Mouse (Mus musculus): Measurements from ENCODE around the gene Btg2. TPM values are rescaled to one million over a fixed set of nuclear protein-coding genes. Genes with fewer than 3 reads are reported as not detected.

The Btg2 gene
- polyA plus RNA-seq, 1 experiment from 2014 or later, result 31.7 TPM

GRCm38 (mm10) chr1:134039361-134039760, 39.6 kb downstream of the Btg2 start:
- no peak overlapping the region for H3K9ac ChIP-seq (ENCODE audit: low read depth, low read length)
- 72% methylated on average over 2 of the region's 2 CpGs for WGBS (ENCODE audit: insufficient replicate concordance)
- no peak overlapping the region for H3K4me2 ChIP-seq
- H3K4me1 ChIP-seq (ENCODE audit: control insufficient read depth, insufficient read depth, low read length), result peaks cover 14% of the 10 kb centered on the region
- ATAC-seq (replicated peaks; ENCODE audit: insufficient number of reproducible peaks, low FRiP score, low TSS enrichment), result no peak
- no peak overlapping the region for H3K4me3 ChIP-seq (ENCODE audit: low read depth, low read length)
- H3K36me3 ChIP-seq (ENCODE audit: control insufficient read depth, insufficient read depth, low read length), result no peaks in the 10 kb centered on the region
- H3K27me3 ChIP-seq (ENCODE audit: control insufficient read depth, insufficient read depth, low read length), result no peaks in the 10 kb centered on the region
- no peak overlapping the region for H3K27ac ChIP-seq (ENCODE audit: low read depth, low read length)
- H3K9me3 ChIP-seq (replicated peaks; ENCODE audit: control insufficient read depth, low read length), result no peaks in the 10 kb centered on the region

- Histone ChIP-seq H3K9me3 (replicated peaks; ENCODE audit: control insufficient read depth, low read length) (no peaks in the 10 kb centered on the region), H3K4me2 (no peak overlapping the region), H3K27me3 (ENCODE audit: control insufficient read depth, insufficient read depth, low read length) (no peaks in the 10 kb centered on the region), H3K9ac (ENCODE audit: low read depth, low read length) (no peak overlapping the region), H3K4me3 (ENCODE audit: low read depth, low read length) (no peak overlapping the region), H3K36me3 (ENCODE audit: control insufficient read depth, insufficient read depth, low read length) (no peaks in the 10 kb centered on the region), H3K27ac (ENCODE audit: low read depth, low read length) (no peak overlapping the region), H3K4me1 (ENCODE audit: control insufficient read depth, insufficient read depth, low read length) (peaks cover 13% of the 10 kb centered on the region)
- WGBS (ENCODE audit: insufficient replicate concordance), result 80% methylated on average over 4 of the region's 4 CpGs
- ATAC-seq (replicated peaks; ENCODE audit: insufficient number of reproducible peaks, low FRiP score, low TSS enrichment), result no peak
Observed at GRCm38 (mm10) chr1:134038336-134038735, 40.6 kb downstream of the Btg2 start.

GRCm38 (mm10) chr1:134037172-134037571, 41.7 kb downstream of the Btg2 start, which contains the start of gene Fmod:
TSS of gene Fmod (plus strand) at chr1:134037254.
- peak within 1 kb of the TSS; percentile 7; the same call in 1 of the 2 replicates for H3K27ac ChIP-seq (ENCODE audit: low read depth, low read length)
- H3K36me3 ChIP-seq (ENCODE audit: control insufficient read depth, insufficient read depth, low read length), result no peaks in the 10 kb centered on the region
- H3K9me3 ChIP-seq (replicated peaks; ENCODE audit: control insufficient read depth, low read length), result no peaks in the 10 kb centered on the region
- peaks cover 11% of the 10 kb centered on the region for H3K4me1 ChIP-seq (ENCODE audit: control insufficient read depth, insufficient read depth, low read length)
- H3K4me2 ChIP-seq, result peak within 1 kb of the TSS; percentile 51
- no peak for ATAC-seq (replicated peaks; ENCODE audit: insufficient number of reproducible peaks, low FRiP score, low TSS enrichment)
- H3K9ac ChIP-seq (ENCODE audit: low read depth, low read length), result peak within 1 kb of the TSS; percentile 46; the same call in 1 of the 2 replicates
- no peaks in the 10 kb centered on the region for H3K27me3 ChIP-seq (ENCODE audit: control insufficient read depth, insufficient read depth, low read length)
- 22% methylated on average over 9 of the region's 9 CpGs for WGBS (ENCODE audit: insufficient replicate concordance)
- H3K4me3 ChIP-seq (ENCODE audit: low read depth, low read length), result no peak within 1 kb of the TSS; the same call in 1 of the 2 replicates

- H3K4me1 ChIP-seq (ENCODE audit: control insufficient read depth, insufficient read depth, low read length), result peaks cover 11% of the 10 kb centered on the region
- H3K27me3 ChIP-seq (ENCODE audit: control insufficient read depth, insufficient read depth, low read length), result no peaks in the 10 kb centered on the region
- no peak overlapping the region; the same call in 1 of the 2 replicates for H3K4me2 ChIP-seq
- H3K27ac ChIP-seq (ENCODE audit: low read depth, low read length), result peak overlapping the region; percentile 7; the same call in 1 of the 2 replicates
- no peak overlapping the region for H3K4me3 ChIP-seq (ENCODE audit: low read depth, low read length)
- 59% methylated on average over 2 of the region's 2 CpGs for WGBS (ENCODE audit: insufficient replicate concordance)
- no peak for ATAC-seq (replicated peaks; ENCODE audit: insufficient number of reproducible peaks, low FRiP score, low TSS enrichment)
- no peaks in the 10 kb centered on the region for H3K36me3 ChIP-seq (ENCODE audit: control insufficient read depth, insufficient read depth, low read length)
- no peaks in the 10 kb centered on the region for H3K9me3 ChIP-seq (replicated peaks; ENCODE audit: control insufficient read depth, low read length)
- no peak overlapping the region for H3K9ac ChIP-seq (ENCODE audit: low read depth, low read length)
Observed at GRCm38 (mm10) chr1:134036492-134036891, 42.4 kb downstream of the Btg2 start.

DNA sequence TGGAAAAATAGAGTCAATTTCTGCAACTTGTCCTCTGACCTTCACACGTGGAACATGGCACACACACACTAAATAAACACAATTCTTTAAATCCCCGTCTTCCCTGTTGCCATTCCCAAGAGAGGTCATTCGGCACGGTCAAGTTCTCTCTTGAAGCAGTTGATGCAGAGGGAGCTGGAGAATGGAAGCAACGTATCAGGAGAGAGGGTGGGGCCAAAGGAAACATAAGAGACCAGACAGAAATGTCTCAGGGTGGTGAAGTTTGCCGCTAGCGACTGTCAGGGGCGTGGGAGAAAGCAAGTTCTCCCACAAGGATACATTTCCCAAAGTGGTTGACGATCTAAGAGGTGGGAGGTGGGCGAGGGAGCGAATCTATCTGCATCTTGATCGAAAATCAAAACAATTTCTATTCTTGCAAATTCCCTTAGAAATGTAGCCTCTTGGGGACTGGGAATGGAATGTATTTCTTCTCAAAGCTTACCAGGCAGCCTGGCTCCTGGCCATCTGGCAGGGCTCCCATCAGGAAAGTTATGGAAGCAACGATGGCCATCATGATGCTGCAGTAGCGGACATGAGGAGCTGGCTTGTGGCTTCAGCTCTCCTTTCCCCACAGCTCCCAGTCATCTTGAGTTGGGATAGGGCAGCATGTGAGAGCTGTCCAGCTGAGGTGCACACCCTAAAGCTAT, 50.6 kb downstream of the Btg2 start:
- Histone ChIP-seq H3K4me3 (ENCODE audit: low read depth, low read length) (no peak overlapping the region), H3K9ac (ENCODE audit: low read depth, low read length) (no peak overlapping the region), H3K9me3 (replicated peaks; ENCODE audit: control insufficient read depth, low read length) (no peaks in the 10 kb centered on the region), H3K36me3 (ENCODE audit: control insufficient read depth, insufficient read depth, low read length) (no peaks in the 10 kb centered on the region), H3K27me3 (ENCODE audit: control insufficient read depth, insufficient read depth, low read length) (no peaks in the 10 kb centered on the region), H3K4me1 (ENCODE audit: control insufficient read depth, insufficient read depth, low read length) (no peaks in the 10 kb centered on the region), H3K27ac (ENCODE audit: low read depth, low read length) (no peak overlapping the region), H3K4me2 (no peak overlapping the region)
- ATAC-seq (replicated peaks; ENCODE audit: insufficient number of reproducible peaks, low FRiP score, low TSS enrichment), result no peak
- 78% methylated on average over 14 of the region's 14 CpGs for WGBS (ENCODE audit: insufficient replicate concordance)

- no peaks in the 10 kb centered on the region for H3K27me3 ChIP-seq (ENCODE audit: control insufficient read depth, insufficient read depth, low read length)
Observed at GRCm38 (mm10) chr1:134026741-134027140, 52.2 kb downstream of the Btg2 start.

GRCm38 (mm10) chr1:134025975-134026374, 52.9 kb downstream of the Btg2 start:
- Histone ChIP-seq H3K9me3 (replicated peaks; ENCODE audit: control insufficient read depth, low read length) (no peaks in the 10 kb centered on the region), H3K4me3 (ENCODE audit: low read depth, low read length) (no peak overlapping the region), H3K27me3 (ENCODE audit: control insufficient read depth, insufficient read depth, low read length) (no peaks in the 10 kb centered on the region), H3K9ac (ENCODE audit: low read depth, low read length) (no peak overlapping the region), H3K27ac (ENCODE audit: low read depth, low read length) (no peak overlapping the region), H3K4me2 (no peak overlapping the region), H3K4me1 (ENCODE audit: control insufficient read depth, insufficient read depth, low read length) (no peaks in the 10 kb centered on the region), H3K36me3 (ENCODE audit: control insufficient read depth, insufficient read depth, low read length) (no peaks in the 10 kb centered on the region)
- 45% methylated on average over 5 of the region's 5 CpGs for WGBS (ENCODE audit: insufficient replicate concordance)
- no peak for ATAC-seq (replicated peaks; ENCODE audit: insufficient number of reproducible peaks, low FRiP score, low TSS enrichment)

More at GRCm38 (mm10) chr1:134026741-134027140, 52.2 kb downstream of the Btg2 start:
- H3K9me3 ChIP-seq (replicated peaks; ENCODE audit: control insufficient read depth, low read length), result no peaks in the 10 kb centered on the region
- whole genome bisulfite sequencing (ENCODE audit: insufficient replicate concordance), result 86% methylated on average over 9 of the region's 9 CpGs
- no peak overlapping the region for H3K4me3 ChIP-seq (ENCODE audit: low read depth, low read length)
- no peak overlapping the region for H3K4me2 ChIP-seq
- H3K4me1 ChIP-seq (ENCODE audit: control insufficient read depth, insufficient read depth, low read length), result no peaks in the 10 kb centered on the region
- ATAC-seq (replicated peaks; ENCODE audit: insufficient number of reproducible peaks, low FRiP score, low TSS enrichment), result no peak
- H3K9ac ChIP-seq (ENCODE audit: low read depth, low read length), result no peak overlapping the region
- no peak overlapping the region for H3K27ac ChIP-seq (ENCODE audit: low read depth, low read length)
- no peaks in the 10 kb centered on the region for H3K36me3 ChIP-seq (ENCODE audit: control insufficient read depth, insufficient read depth, low read length)

Data from heart, embryonic 11.5 days (tissue).